Mouse (Mus musculus) urinary bladder, adult 18-20 months (tissue): ENCODE data around the gene Rhox10.
"Not testable (repeated sequence)": the region's sequence is repeated elsewhere in the genome, so short reads cannot be mapped to it uniquely, and the experiment has no call there.

ENCODE experiments used
- DNase-seq, 2 experiments: peaks; one replicate each; pipeline ENCODE4 v3.0.0; 2022; ENCODE audit warnings: low spot score in 2 of 2, mixed read lengths in 2 of 2

The Rhox10 gene

GRCm38 (mm10) chrX:38066175-38066574 lies at the start of gene Rhox10:
Gene Rhox10, plus strand, starts transcription at chrX:38066475.
- DNase-seq, result no peak

GRCm38 (mm10) chrX:38018597-38018996 lies 47.7 kb upstream of the Rhox10 start, which contains the start of gene Btg1-ps1:
Gene Btg1-ps1, minus strand, starts transcription at chrX:38018815.
- not testable (repeated sequence) for DNase-seq

GRCm38 (mm10) chrX:38033841-38034240 lies 32.4 kb upstream of the Rhox10 start:
- DNase-seq, result no peak

- no peak for DNase-seq
These were observed 26.6 kb upstream of the Rhox10 start for GRCm38 (mm10) chrX:38039666-38040065.

GRCm38 (mm10) chrX:38043014-38043413 lies 23.3 kb upstream of the Rhox10 start, which contains the start of gene Btg1-ps2:
Gene Btg1-ps2, minus strand, starts transcription at chrX:38043114.
- DNase-seq, result not testable (repeated sequence)

- no peak for DNase-seq
These were observed 4.7 kb upstream of the Rhox10 start for GRCm38 (mm10) chrX:38061544-38061943.

- DNase-seq, result peak; percentile 4 to 17
These were observed 18.0 kb downstream of the Rhox10 start for GRCm38 (mm10) chrX:38084226-38084625.

GRCm38 (mm10) chrX:38085041-38085440 lies 18.8 kb downstream of the Rhox10 start, which contains the start of gene Rhox11:
Gene Rhox11, minus strand, starts transcription at chrX:38085141.
- no peak for DNase-seq

- no peak for DNase-seq
These were observed 44.5 kb downstream of the Rhox10 start, which contains the start of gene Rhox12 for GRCm38 (mm10) chrX:38110807-38111206. Gene Rhox12, minus strand, starts transcription at chrX:38110907.

GRCm38 (mm10) chrX:38120982-38121381 lies 54.7 kb downstream of the Rhox10 start, which contains the start of gene Rhox13:
Gene Rhox13, plus strand, starts transcription at chrX:38121219.
- DNase-seq, result no peak
